Mouse (Mus musculus) forebrain, postnatal 0 days (tissue): ENCODE measurements at regions not wholly inside any gene's neighbourhood (a gene's known extent, or its start where the extent isn't known, plus 50 kb on each side); places are given as distances from the start of the nearest gene placed in this dataset.
A peak's percentile ranks its signal among the peaks of the same experiment; 100 is the strongest.

Source experiments
- ATAC-seq: fragments of 200-750 bp; cut with Nextera tagmentation; 2 replicates; pipeline ENCODE4 v1.8.0; 2017; ENCODE audit warnings: mild to moderate bottlenecking, moderate library complexity
- DNase-seq: peaks from one replicate; pipeline ENCODE4 v3.0.0-alpha.2; 2015
- H3K27ac ChIP-seq: fragments of 300-500 bp; sonication (generic); 2 replicates; pipeline ENCODE4 v1.5.1; 2014; ENCODE audit warnings: low read depth, mild to moderate bottlenecking, antibody characterized with exemption, low read length, moderate library complexity, mixed read lengths
- H3K27me3 ChIP-seq: fragments of 300-500 bp; sonication (generic); 2 replicates; pipeline ENCODE4 v1.6.1; 2014; ENCODE audit warnings: mild to moderate bottlenecking, low read length, mixed read lengths; ENCODE audit not compliant: insufficient read depth
- H3K36me3 ChIP-seq: fragments of 300-500 bp; sonication (generic); 2 replicates; pipeline ENCODE4 v1.6.1; 2014; ENCODE audit warnings: mild to moderate bottlenecking, moderate library complexity; ENCODE audit not compliant: insufficient read depth
- H3K4me1 ChIP-seq: fragments of 300-500 bp; sonication (generic); 2 replicates; pipeline ENCODE4 v1.6.1; 2014; ENCODE audit warnings: antibody characterized with exemption; ENCODE audit not compliant: insufficient read depth
- H3K4me2 ChIP-seq: fragments of 300-500 bp; sonication (generic); 2 replicates; pipeline ENCODE4 v1.6.1; 2014; ENCODE audit warnings: low read depth, mild to moderate bottlenecking, moderate library complexity
- H3K4me3 ChIP-seq: fragments of 300-500 bp; sonication (generic); 2 replicates; pipeline ENCODE4 v1.5.1; 2014; ENCODE audit warnings: low read depth, low read length, mixed read lengths
- H3K9ac ChIP-seq: fragments of 300-500 bp; sonication (generic); 2 replicates; pipeline ENCODE4 v1.6.1; 2014; ENCODE audit warnings: mild to moderate bottlenecking
- H3K9me3 ChIP-seq: fragments of 300-500 bp; sonication (generic); 2 replicates; pipeline ENCODE4 v1.6.1; 2016; ENCODE audit warnings: low read length
- CTCF ChIP-seq: sonication (generic); IDR thresholded peaks from 2 replicates; pipeline ENCODE4 v1.5.1; 2016; ENCODE audit warnings: antibody characterized with exemption, control low read depth, low read depth
- WGBS: fragments of 180-500 bp; shearing (Covaris S2); extraction: QIAGEN DNeasy Blood & Tissue Kit; methylation state at CpG from one replicate; pipeline ENCODE4 v1.1.7; 2014; 5-methylcytosine and 5-hydroxymethylcytosine counted together

- WGBS = 93% methylated on average over 13 of the region's 13 CpGs
- Histone ChIP-seq H3K27me3 (no peaks in the 10 kb centered on the region), H3K4me3 (no peak overlapping the region), H3K9ac (no peak overlapping the region), H3K27ac (no peak overlapping the region), H3K4me2 (no peak overlapping the region), H3K4me1 (no peaks in the 10 kb centered on the region), H3K36me3 (no peaks in the 10 kb centered on the region), H3K9me3 (no peaks in the 10 kb centered on the region)
- ATAC-seq (no peak), DNase-seq (no peak)
- TF ChIP-seq CTCF = no peak
Observed at GRCm38 (mm10) chr4:153670216-153670615, 187.6 kb upstream of the Ajap1 start.

GRCm38 (mm10) chr4:153675431-153675830 is 192.8 kb upstream of the Ajap1 start:
- H3K9ac ChIP-seq = no peak overlapping the region
- no peak for DNase-seq
- no peak overlapping the region for H3K4me2 ChIP-seq
- no peaks in the 10 kb centered on the region for H3K4me1 ChIP-seq
- no peaks in the 10 kb centered on the region for H3K36me3 ChIP-seq
- H3K27ac ChIP-seq = no peak overlapping the region
- 84% methylated on average over 2 of the region's 2 CpGs for WGBS
- no peak for TF ChIP-seq CTCF
- H3K4me3 ChIP-seq = no peak overlapping the region
- no peak for ATAC-seq
- H3K27me3 ChIP-seq = no peaks in the 10 kb centered on the region
- H3K9me3 ChIP-seq = no peaks in the 10 kb centered on the region

- WGBS = 32% methylated on average over 12 of the region's 12 CpGs
- H3K9me3 ChIP-seq = no peaks in the 10 kb centered on the region
- no peaks in the 10 kb centered on the region for H3K27me3 ChIP-seq
- H3K9ac ChIP-seq = no peak overlapping the region
- H3K36me3 ChIP-seq = no peaks in the 10 kb centered on the region
- no peak for TF ChIP-seq CTCF
- no peak overlapping the region for H3K27ac ChIP-seq
- no peak overlapping the region for H3K4me2 ChIP-seq
- DNase-seq (no peak), ATAC-seq (no peak)
- no peak overlapping the region for H3K4me3 ChIP-seq
- H3K4me1 ChIP-seq = no peaks in the 10 kb centered on the region
Observed at GRCm38 (mm10) chr4:153679151-153679550, 196.5 kb upstream of the Ajap1 start.

- no peak for DNase-seq
- no peak overlapping the region for H3K4me2 ChIP-seq
- WGBS = 46% methylated on average over 8 of the region's 8 CpGs
Observed at GRCm38 (mm10) chr4:153688441-153688840, 205.8 kb upstream of the Ajap1 start.

GRCm38 (mm10) chr4:153693881-153694280 is 211.3 kb upstream of the Ajap1 start:
- Histone ChIP-seq H3K4me3 (no peak overlapping the region), H3K9me3 (no peaks in the 10 kb centered on the region), H3K4me1 (no peaks in the 10 kb centered on the region; the same call in 1 of the 2 replicates), H3K27me3 (no peaks in the 10 kb centered on the region), H3K36me3 (no peaks in the 10 kb centered on the region), H3K9ac (no peak overlapping the region), H3K27ac (no peak overlapping the region), H3K4me2 (no peak overlapping the region)
- ATAC-seq = no peak
- DNase-seq = no peak
- 69% methylated on average over 12 of the region's 12 CpGs for WGBS
- TF ChIP-seq CTCF = no peak

More at GRCm38 (mm10) chr4:153688441-153688840, 205.8 kb upstream of the Ajap1 start:
- H3K9ac ChIP-seq = no peak overlapping the region
- H3K27me3 ChIP-seq = no peaks in the 10 kb centered on the region
- no peaks in the 10 kb centered on the region for H3K9me3 ChIP-seq
- no peak overlapping the region for H3K27ac ChIP-seq
- no peaks in the 10 kb centered on the region for H3K4me1 ChIP-seq
- H3K4me3 ChIP-seq = no peak overlapping the region
- no peak for TF ChIP-seq CTCF
- no peak for ATAC-seq
- H3K36me3 ChIP-seq = no peaks in the 10 kb centered on the region

- no peak for TF ChIP-seq CTCF
- no peak overlapping the region for H3K4me3 ChIP-seq
- H3K4me1 ChIP-seq = no peaks in the 10 kb centered on the region; the same call in 1 of the 2 replicates
- WGBS = 8% methylated on average over 14 of the region's 14 CpGs
- no peaks in the 10 kb centered on the region for H3K36me3 ChIP-seq
- H3K4me2 ChIP-seq = no peak overlapping the region
- no peak for DNase-seq
- H3K9me3 ChIP-seq = no peaks in the 10 kb centered on the region
- H3K27me3 ChIP-seq = no peaks in the 10 kb centered on the region
- H3K9ac ChIP-seq = no peak overlapping the region
- no peak overlapping the region for H3K27ac ChIP-seq
- peak; percentile 67 for ATAC-seq
Observed at GRCm38 (mm10) chr4:153696426-153697040, 213.9 kb upstream of the Ajap1 start.

- no peak for TF ChIP-seq CTCF
- 83% methylated on average over 8 of the region's 8 CpGs for WGBS
- DNase-seq = no peak
- H3K9me3 ChIP-seq = no peaks in the 10 kb centered on the region
- no peaks in the 10 kb centered on the region for H3K27me3 ChIP-seq
- H3K36me3 ChIP-seq = no peaks in the 10 kb centered on the region
- H3K9ac ChIP-seq = no peak overlapping the region
- H3K4me3 ChIP-seq = no peak overlapping the region
- H3K27ac ChIP-seq = no peak overlapping the region
- ATAC-seq = no peak
- no peak overlapping the region for H3K4me2 ChIP-seq
- no peaks in the 10 kb centered on the region for H3K4me1 ChIP-seq
Observed at GRCm38 (mm10) chr4:153707218-153707617, 224.6 kb upstream of the Ajap1 start.
